Mouse (Mus musculus): ENCODE results near the gene Gm10719.
"Not testable (repeated sequence)": the region's sequence is repeated elsewhere in the genome, so short reads cannot be mapped to it uniquely, and the experiment has no call there.

DNA sequence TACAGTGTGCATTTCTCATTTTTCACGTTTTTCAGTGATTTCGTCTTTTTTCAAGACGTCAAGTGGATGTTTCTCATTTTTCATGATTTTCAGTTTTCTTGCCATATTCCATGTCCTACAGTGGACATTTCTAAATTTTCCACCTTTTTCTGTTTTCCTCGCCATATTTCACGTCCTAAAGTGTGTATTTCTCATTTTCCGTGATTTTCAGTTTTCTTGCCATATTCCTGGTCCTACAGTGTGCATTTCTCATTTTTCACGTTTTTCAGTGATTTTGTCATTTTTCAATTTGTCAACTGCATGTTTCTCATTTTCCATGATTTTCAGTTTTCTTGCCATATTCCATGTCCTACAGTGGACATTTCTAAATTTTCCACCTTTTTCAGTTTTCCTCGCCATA is 17.1 kb downstream of the Gm10719 start, which contains the start of gene Gm17535:
- not testable (repeated sequence) for TF ChIP-seq CTCF (IDR thresholded peaks at IDR 0.05; ENCODE audit: low read depth, low read length); EP300 (IDR thresholded peaks at IDR 0.05; ENCODE audit: insufficient read depth, low read depth, low read length)

Measured in ES-Bruce4 (cell line).